Mouse (Mus musculus) brain, embryonic 14.5 days (tissue): ENCODE data around the gene Med15.

Source experiments
- CTCF ChIP-seq: fragments of 200-500 bp; IDR thresholded peaks from 2 replicates; pipeline ENCODE4 v1.5.1; 2012; ENCODE audit warnings: inconsistent platforms, mild to moderate bottlenecking, moderate library complexity, borderline replicate concordance; ENCODE audit not compliant: insufficient read depth, insufficient read length; ENCODE audit errors: extremely low read depth
- POLR2A ChIP-seq: fragments of 200-500 bp; IDR thresholded peaks from 2 replicates; pipeline ENCODE4 v1.6.1; 2012; ENCODE audit warnings: mild to moderate bottlenecking, inconsistent platforms, borderline replicate concordance; ENCODE audit not compliant: poor library complexity, insufficient read depth, insufficient read length, severe bottlenecking; ENCODE audit errors: extremely low read depth

DNA sequence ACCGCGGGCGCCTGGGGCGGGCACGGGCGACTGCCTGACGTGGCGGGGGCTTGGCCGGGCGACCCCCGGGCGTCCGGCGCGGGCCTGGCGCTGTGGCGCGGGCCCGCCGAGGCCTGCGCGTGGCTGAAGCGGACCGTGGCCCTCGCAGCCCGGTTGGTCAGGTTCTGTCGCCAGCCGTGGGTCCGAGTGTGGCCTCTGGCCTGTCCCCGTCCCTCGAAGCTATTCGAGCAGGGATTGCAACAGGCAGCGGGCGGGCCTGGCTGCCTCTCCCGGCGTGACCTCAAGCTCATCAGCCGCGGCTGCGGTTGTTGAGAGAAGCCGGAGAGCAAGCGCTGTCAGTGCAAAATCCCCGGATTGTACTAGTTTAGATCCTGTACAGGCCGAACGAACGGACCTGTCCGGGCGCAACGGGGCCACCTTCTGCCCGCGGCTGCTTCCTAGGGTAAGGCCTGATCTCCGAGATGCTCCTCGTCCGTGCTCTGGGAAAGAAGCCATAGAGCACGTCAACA lies 27.2 kb upstream of the Med15 start:
- TF ChIP-seq CTCF (no peak), POLR2A (no peak)
